In the genomic region with DNA sequence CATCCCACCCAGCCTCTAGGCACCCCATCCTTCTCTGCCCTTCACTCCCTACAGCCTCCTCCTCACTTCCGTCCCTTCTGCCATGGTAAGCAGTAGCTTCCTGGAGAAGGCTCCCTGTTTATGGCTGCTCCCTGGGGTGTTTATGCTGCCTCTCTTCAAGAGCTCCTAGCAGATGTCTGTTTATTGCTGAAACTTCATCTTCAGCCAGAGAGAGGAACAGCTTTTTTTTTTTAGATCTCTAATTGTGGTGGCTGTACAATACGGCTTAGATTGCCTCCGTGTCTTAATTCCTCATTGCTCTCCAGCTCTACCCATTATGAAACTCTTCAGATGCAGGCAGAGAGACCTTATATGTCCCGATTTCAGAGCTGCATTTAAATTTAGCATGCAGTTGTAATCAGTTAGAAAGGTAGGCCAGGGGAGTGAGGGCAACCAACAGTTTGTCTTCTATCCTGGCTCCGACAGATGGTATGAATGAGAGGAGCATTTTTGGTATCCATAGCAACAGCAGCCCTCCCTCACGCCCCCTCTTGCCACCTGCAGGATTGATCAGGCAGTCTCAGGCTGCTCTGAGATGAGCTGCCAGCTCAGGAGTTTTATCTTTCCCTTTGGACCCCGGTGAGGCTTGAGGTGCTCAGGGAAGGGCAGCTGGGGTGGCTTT, we compare ENCODE assay signal across 9 mouse cellular contexts. TPM values are rescaled to one million over a fixed set of nuclear protein-coding genes. Genes with fewer than 3 reads are reported as not detected.
DNase-seq lines count a peak whose midpoint lies in the region; ATAC-seq and TF ChIP-seq lines count a peak whose summit lies in the region.
"Had no signal": no experiment of that assay in that cellular context is flagged by ENCODE, and none has a peak within 500 bp of the region (broad histone marks: within the 10 kb centered on the region; RNA-seq: fewer than 3 reads in every experiment).

No protein-coding gene starts in this region.

- 23% methylated on average over 7 of the region's 7 CpGs for WGBS in intestine, embryonic 14.5 days
- 46% methylated on average over 7 of the region's 7 CpGs for WGBS in small intestine, adult 2 months

- peak overlapping the region; percentile 41; the same call in 1 of the 2 replicates for H3K27ac ChIP-seq in intestine, embryonic 14.5 days (ENCODE audit: low read depth)
- H3K27ac ChIP-seq in small intestine, adult 2 months (ENCODE audit: insufficient read depth, low read depth, low read length): peak overlapping the region; percentile 58
- H3K27ac ChIP-seq: liver, embryonic 14.5 days had no signal

- no peak for TF ChIP-seq POLR2A in small intestine, adult 2 months (IDR thresholded peaks at IDR 0.05; ENCODE audit: low read depth, low read length)

- H3K4me3 ChIP-seq in intestine, embryonic 14.5 days (ENCODE audit: low read depth, low read length): no peak overlapping the region
- H3K4me3 ChIP-seq in small intestine, adult 2 months (ENCODE audit: low read depth, low read length): no peak overlapping the region

- peaks cover 7% of the 10 kb centered on the region; the same call in 1 of the 2 replicates for H3K4me1 ChIP-seq in intestine, embryonic 14.5 days (replicated peaks; ENCODE audit: control insufficient read depth, insufficient read depth, low read length)
- peaks cover 14% of the 10 kb centered on the region for H3K4me1 ChIP-seq in small intestine, adult 2 months (ENCODE audit: control insufficient read depth, insufficient read depth, insufficient read length, low read length)

- no peak for TF ChIP-seq CTCF in small intestine, adult 2 months (IDR thresholded peaks at IDR 0.05; ENCODE audit: extremely low read depth, insufficient read length, insufficient replicate concordance, low read depth, low read length)

- H3K36me3 ChIP-seq in intestine, embryonic 14.5 days (ENCODE audit: control insufficient read depth, insufficient read depth, low read length): no peaks in the 10 kb centered on the region
- peaks cover 15% of the 10 kb centered on the region for H3K36me3 ChIP-seq in small intestine, adult 2 months (ENCODE audit: control insufficient read depth, insufficient read depth, low read length)

- H3K9me3 ChIP-seq in intestine, embryonic 14.5 days (ENCODE audit: control insufficient read depth, low read length): no peaks in the 10 kb centered on the region

- intact Hi-C loops in gastrocnemius, postnatal 36 days (cut with DNase I): no loop called here

- no peaks in the 10 kb centered on the region for H3K27me3 ChIP-seq in intestine, embryonic 14.5 days (replicated peaks; ENCODE audit: control insufficient read depth, insufficient read depth, low read length)
- no peaks in the 10 kb centered on the region for H3K27me3 ChIP-seq in small intestine, adult 2 months (ENCODE audit: control insufficient read depth, insufficient read depth, low read length)

- peak; percentile 50 for DNase-seq in cerebellum, adult 11 months
- DNase-seq in embryo, embryonic 9.5 days (ENCODE audit: extremely low spot score): peak; percentile 42
- no peak for DNase-seq in intestine, embryonic 14.5 days (ENCODE audit: low spot score)
- DNase-seq in lung, postnatal 25 days (ENCODE audit: low spot score): peak; percentile 70
- no peak for DNase-seq in gastrocnemius, postnatal 36 days

- no peak for ATAC-seq in cerebellum, adult (ENCODE audit: insufficient number of reproducible peaks, low FRiP score, low TSS enrichment)
- ATAC-seq in intestine, embryonic 14.5 days (replicated peaks; ENCODE audit: low FRiP score, low TSS enrichment, low read depth): peak; percentile 13; the same call in 1 of the 2 replicates
- ATAC-seq in activated CD4-positive, CD25-positive, alpha-beta regulatory T cell, adult 4 months: no peak

- H3K9ac ChIP-seq in intestine, embryonic 14.5 days (ENCODE audit: low read length): no peak overlapping the region
- H3K9ac ChIP-seq: liver, embryonic 14.5 days had no signal

- H3K4me2 ChIP-seq in intestine, embryonic 14.5 days (ENCODE audit: low read length): no peak overlapping the region

RNA-seq across cellular contexts. Expression of gene Mical2, which starts 7.8 kb away (rescaled TPM):
- polyA plus RNA-seq in intestine, embryonic 14.5 days (2014; fragmentation: Nextera tagmentation; extraction: Ambion mirVana): 16.6 and 18.2 TPM in 2 replicates
- 13.0 and 20.7 TPM in 2 replicates for polyA plus RNA-seq in small intestine, adult 2 months (2012; rRNA removed)
- 1 to 10 TPM; 1.2 to 3.0 TPM for polyA plus RNA-seq in activated CD4-positive, CD25-positive, alpha-beta regulatory T cell, adult 4 months (2017; shearing (Covaris generic))
- 100 to 1,000 TPM; 194 to 214 TPM for total RNA-seq in gastrocnemius, postnatal 36 days (2021)

Comparison
In these comparisons a context has a peak if more than half of its experiments do, and no peak if none do; other contexts are left out.
1. DNase-seq: peak in cerebellum, adult 11 months (single experiment), embryo, embryonic 9.5 days (single experiment) and lung, postnatal 25 days (single experiment); none in intestine, embryonic 14.5 days (single experiment) and gastrocnemius, postnatal 36 days (0 of 2).